Mouse (Mus musculus): Measurements from ENCODE around the gene Vmn2r27. TPM values are rescaled to one million over a fixed set of nuclear protein-coding genes. Genes with fewer than 3 reads are reported as not detected.

Gene Vmn2r27
- polyA plus RNA-seq (2017; shearing (Covaris generic)): under 1 TPM in 1 of 2 experiments, not detected in 1; 0.32 TPM

GRCm38 (mm10) chr6:124231756-124232155 lies at the start of gene Vmn2r27:
Gene Vmn2r27 (minus strand): TSS chr6:124231856.

Other genes with a start within 250 kb of the Vmn2r27 start
- gene Vmn2r26, start 207.3 kb downstream of the Vmn2r27 start, polyA plus RNA-seq (2017; shearing (Covaris generic)): under 1 TPM; 0.10 to 0.92 TPM
- gene Cd163, start 72.8 kb upstream of the Vmn2r27 start, polyA plus RNA-seq (2017; shearing (Covaris generic)): under 1 TPM in 1 of 2 experiments, not detected in 1; 0.51 TPM
- gene Pex5, start 183.2 kb upstream of the Vmn2r27 start, polyA plus RNA-seq (2017; shearing (Covaris generic)): 10 to 100 TPM; 28.3 to 35.9 TPM
- gene Clstn3, start 232.9 kb upstream of the Vmn2r27 start, polyA plus RNA-seq (2017; shearing (Covaris generic)): 1 to 10 TPM in 1 of 2 experiments, not detected in 1; 1.3 TPM